Mouse (Mus musculus): Measurements from ENCODE around the gene Xndc1. TPM values are rescaled to one million over a fixed set of nuclear protein-coding genes. Genes with fewer than 3 reads are reported as not detected.

The Xndc1 gene
- total RNA-seq, 2 experiments from 2014 or later = 4.5 to 5.1 TPM

- no peak for DNase-seq
These were observed 16.5 kb downstream of the Xndc1 start for GRCm38 (mm10) chr7:102081784-102082183.

- no peak for DNase-seq
These were observed 17.5 kb downstream of the Xndc1 start, which contains the start of gene Trpc2 for GRCm38 (mm10) chr7:102082816-102083215. TSS of gene Trpc2 (plus strand) at chr7:102083116.

- DNase-seq = no peak
These were observed 18.9 kb downstream of the Xndc1 start for GRCm38 (mm10) chr7:102084041-102084696.

- no peak for DNase-seq
These were observed 22.0 kb downstream of the Xndc1 start for GRCm38 (mm10) chr7:102087336-102087735.

GRCm38 (mm10) chr7:102099760-102100661 is 34.7 kb downstream of the Xndc1 start:
- peak; percentile 56 for DNase-seq

GRCm38 (mm10) chr7:102100868-102101267 is 35.6 kb downstream of the Xndc1 start:
- no peak for DNase-seq

GRCm38 (mm10) chr7:102101487-102101886 is 36.2 kb downstream of the Xndc1 start, which contains the start of gene Art1:
TSS of gene Art1 (plus strand) at chr7:102101743.
- DNase-seq = peak; percentile 65

- DNase-seq = no peak
These were observed 36.9 kb downstream of the Xndc1 start for GRCm38 (mm10) chr7:102102241-102102640.

- peak; percentile 32 for DNase-seq
These were observed 37.4 kb downstream of the Xndc1 start for GRCm38 (mm10) chr7:102102696-102103095.

GRCm38 (mm10) chr7:102103555-102103954 is 38.2 kb downstream of the Xndc1 start:
- DNase-seq = no peak

GRCm38 (mm10) chr7:102104126-102104525 is 38.8 kb downstream of the Xndc1 start:
- no peak for DNase-seq

- no peak for DNase-seq
These were observed 41.4 kb downstream of the Xndc1 start for GRCm38 (mm10) chr7:102106700-102107141.

- peak; percentile 46 for DNase-seq
These were observed 42.9 kb downstream of the Xndc1 start for GRCm38 (mm10) chr7:102108206-102108605.

GRCm38 (mm10) chr7:102109171-102109570 is 43.9 kb downstream of the Xndc1 start, which contains the start of gene Art5:
TSS of gene Art5 (minus strand) at chr7:102109489.
- DNase-seq = peak; percentile 28

- no peak for DNase-seq
These were observed 44.4 kb downstream of the Xndc1 start for GRCm38 (mm10) chr7:102109746-102110145.

GRCm38 (mm10) chr7:102113151-102113729 is 47.9 kb downstream of the Xndc1 start:
- DNase-seq = no peak

GRCm38 (mm10) chr7:102116579-102117331 is 51.4 kb downstream of the Xndc1 start, which contains the start of gene Chrna10:
TSS of gene Chrna10 (minus strand) at chr7:102116828.
- DNase-seq = no peak

GRCm38 (mm10) chr7:102117382-102117781 is 52.1 kb downstream of the Xndc1 start:
- DNase-seq = no peak

GRCm38 (mm10) chr7:102120326-102120725 is 55.0 kb downstream of the Xndc1 start:
- DNase-seq = no peak

GRCm38 (mm10) chr7:102132395-102132794 is 67.1 kb downstream of the Xndc1 start:
- DNase-seq = no peak
